Mouse (Mus musculus): ENCODE measurements around the gene Abca15.

- TF ChIP-seq POLR2A (IDR thresholded peaks at IDR 0.05; ENCODE audit: borderline replicate concordance, extremely low read depth, insufficient read depth, insufficient read length, poor library complexity, severe bottlenecking) (no peak), CTCF (IDR thresholded peaks at IDR 0.05; ENCODE audit: borderline replicate concordance, extremely low read depth, insufficient read depth, insufficient read length) (no peak)
These were observed 83.9 kb downstream of the Abca15 start for GRCm38 (mm10) chr7:120412391-120412790.

All from brain, embryonic 14.5 days (tissue).